Mouse (Mus musculus): ENCODE measurements around the gene Rerg.

Gene Rerg

GRCm38 (mm10) chr6:137162481-137162880, 7.8 kb downstream of the Rerg start:
- DNase-seq, result no peak

DNA sequence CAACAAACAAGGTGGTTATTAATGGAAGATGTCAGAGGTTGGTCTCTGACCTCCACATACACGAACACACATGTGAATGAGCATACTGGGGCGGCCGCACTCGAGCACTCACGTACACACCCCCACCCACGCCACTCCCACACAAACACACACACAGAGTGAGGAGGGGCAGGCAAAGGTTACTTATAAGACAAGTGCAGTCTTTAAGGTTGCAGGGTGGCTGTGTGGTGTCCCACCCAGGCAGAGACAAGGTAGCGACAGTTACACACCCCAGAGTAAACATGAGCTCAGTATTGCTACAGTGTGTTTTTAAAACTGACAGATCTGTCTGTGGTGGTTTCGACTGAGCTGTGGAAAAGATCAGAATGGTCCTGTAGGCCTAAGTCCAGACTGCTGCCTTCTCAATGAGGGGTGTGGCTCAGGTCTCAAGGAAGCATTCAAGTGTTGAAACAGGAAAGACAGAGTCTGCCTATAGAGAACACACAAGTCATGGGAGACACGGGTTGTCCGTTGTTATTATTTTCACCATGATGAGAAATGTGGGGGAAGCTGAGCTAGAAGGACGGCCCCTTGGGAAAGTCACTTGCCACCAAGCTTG, 8.7 kb downstream of the Rerg start:
- no peak for DNase-seq

DNA sequence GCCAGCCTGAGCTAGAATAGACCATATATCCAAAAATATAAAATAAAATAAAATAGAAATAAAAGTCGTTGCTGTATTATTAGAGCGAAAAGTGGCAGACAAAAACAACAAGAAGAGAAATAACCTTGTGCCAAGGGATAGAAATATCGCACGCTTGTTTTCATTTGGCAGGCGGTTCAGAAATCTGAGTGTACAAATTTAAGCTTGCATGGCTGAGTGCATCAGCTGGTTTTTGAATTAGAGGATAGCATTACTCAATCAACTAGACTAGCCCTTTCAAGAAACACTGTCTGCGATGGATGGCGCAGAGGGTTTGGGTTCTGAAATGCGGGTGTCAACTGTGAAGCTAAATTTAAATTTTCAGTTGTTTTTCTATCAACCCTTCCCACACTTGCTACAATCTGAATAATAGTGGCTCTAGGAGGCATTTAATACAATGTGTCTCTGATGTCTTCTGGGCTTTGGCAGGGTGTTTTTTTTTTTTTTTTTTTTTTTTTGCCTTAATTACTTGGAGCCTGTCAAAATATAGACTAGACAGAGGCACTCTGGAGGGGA, 10.8 kb downstream of the Rerg start:
- DNase-seq, result no peak

DNA sequence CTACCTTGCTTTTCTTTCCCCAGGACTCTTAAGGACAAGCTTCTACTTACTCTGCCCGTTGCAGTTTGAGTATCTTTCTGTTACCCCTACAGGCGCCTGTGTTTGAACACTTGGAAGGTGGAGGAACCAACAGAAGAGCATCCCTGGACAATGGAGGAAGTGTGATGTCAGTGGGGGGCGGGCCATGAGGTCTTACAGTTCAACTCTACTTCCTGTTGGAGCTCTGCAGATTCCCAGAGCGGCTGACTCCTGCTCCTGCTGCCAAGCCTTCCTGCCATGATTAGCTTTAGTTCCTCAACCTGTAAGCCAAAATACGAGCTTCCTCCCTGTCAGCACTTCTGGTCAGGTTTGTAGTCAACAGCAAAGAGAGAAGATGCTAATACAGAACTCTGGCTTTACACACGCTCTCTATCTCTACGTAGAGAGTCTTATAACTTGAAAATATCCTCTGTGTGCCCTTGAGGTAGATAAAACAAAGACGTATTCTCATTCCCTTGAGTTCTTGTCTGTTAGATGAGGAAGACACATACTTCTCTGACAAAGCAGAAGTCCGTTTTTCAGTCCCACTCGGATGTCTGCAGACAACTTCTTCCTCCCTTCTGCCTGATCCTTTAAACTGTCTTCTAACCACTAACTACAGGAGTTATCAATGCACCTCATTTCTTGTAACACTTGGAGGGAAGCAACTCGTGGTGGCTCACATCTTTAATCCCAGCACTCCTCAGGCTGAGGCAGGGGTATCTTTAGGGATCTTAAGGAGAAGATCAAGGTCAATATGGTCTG, 13.7 kb downstream of the Rerg start:
- DNase-seq, result peak; percentile 53 to 62

GRCm38 (mm10) chr6:137155196-137156137, 14.8 kb downstream of the Rerg start:
- no peak for DNase-seq

DNA sequence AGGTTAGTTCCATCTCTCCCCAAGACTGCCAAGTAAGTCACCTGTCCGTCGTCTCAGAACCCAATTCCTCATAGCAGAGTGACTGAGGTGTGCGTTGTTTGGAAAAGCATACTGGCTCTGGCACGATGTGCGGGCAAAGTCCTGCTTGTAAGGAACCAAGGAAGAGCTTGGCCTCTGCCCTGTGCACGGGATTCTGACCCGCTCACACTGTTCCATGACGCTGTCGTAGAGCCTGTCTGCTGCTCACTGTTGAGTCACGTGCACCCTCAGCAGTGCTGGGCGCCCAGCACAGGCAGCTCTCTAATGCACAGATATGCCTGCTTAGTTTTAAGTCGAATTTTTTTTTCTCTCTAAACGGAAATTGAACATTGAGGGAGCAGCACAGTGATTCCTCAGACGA, 17.3 kb downstream of the Rerg start:
- DNase-seq, result no peak

- DNase-seq, result no peak
Observed at GRCm38 (mm10) chr6:137151015-137151414, 19.3 kb downstream of the Rerg start.

- no peak for DNase-seq
Observed at GRCm38 (mm10) chr6:137149833-137150232, 20.5 kb downstream of the Rerg start.

GRCm38 (mm10) chr6:137146910-137147309, 23.4 kb downstream of the Rerg start:
- DNase-seq, result no peak

- peak in 1 of 2 experiments; percentile 31 for DNase-seq
Observed at GRCm38 (mm10) chr6:137145611-137146010, 24.7 kb downstream of the Rerg start.

DNA sequence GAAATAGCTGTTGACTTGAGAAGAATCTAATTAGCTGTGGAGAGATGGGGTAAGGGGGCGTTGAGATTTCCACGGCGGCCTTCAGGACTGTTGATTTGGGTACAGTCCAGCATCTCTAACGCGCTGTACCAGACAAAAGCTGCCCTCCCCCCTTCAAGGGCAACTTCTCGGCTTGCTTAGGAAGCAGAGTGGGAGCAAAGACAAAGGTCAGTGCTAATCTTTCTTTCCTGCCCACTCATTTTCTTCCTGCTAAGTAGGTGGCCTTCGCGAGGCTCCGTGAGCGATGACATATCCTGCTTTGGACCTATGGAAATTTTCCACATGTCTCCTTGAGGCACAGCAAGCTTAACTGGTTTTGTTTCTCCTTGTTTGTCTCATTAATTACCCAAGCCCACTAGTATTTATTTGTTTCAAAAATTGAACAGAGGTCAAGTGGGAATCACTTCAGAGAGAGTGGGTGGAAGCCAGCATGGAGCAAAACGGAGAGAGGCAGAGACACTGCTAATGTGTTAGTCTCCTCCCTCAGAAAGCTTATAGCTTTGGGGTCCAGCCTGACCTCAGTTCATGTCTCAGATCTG, 25.2 kb downstream of the Rerg start:
- peak; percentile 40 to 64 for DNase-seq

- DNase-seq, result peak in 1 of 2 experiments; percentile 44
Observed at GRCm38 (mm10) chr6:137144526-137144840, 25.8 kb downstream of the Rerg start.

- DNase-seq, result peak; percentile 36 to 58
Observed at GRCm38 (mm10) chr6:137143818-137144525, 26.3 kb downstream of the Rerg start.

- DNase-seq, result peak; percentile 45 to 71
Observed at GRCm38 (mm10) chr6:137142796-137143195, 27.5 kb downstream of the Rerg start.

GRCm38 (mm10) chr6:137141247-137141820, 29.0 kb downstream of the Rerg start:
- no peak for DNase-seq

DNA sequence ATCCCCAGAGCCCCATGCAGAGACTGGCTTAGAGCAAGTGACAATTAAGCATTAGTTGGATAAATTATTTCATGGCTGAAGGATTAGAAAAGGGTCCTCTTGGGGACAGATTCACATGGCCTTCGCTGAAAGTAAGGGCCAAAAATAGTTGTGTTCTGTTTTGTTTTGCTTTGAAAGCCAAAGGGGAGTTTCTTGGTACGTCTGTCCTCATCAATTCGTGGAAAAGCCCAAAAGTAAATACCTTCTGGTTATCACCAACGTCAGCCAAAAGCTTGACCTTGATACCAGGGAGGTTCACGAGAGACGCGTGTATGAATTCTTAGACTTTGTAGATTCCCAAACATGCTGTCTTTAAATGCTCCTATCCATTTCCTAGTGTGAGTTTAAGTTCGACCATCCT, 31.5 kb downstream of the Rerg start:
- no peak for DNase-seq

DNA sequence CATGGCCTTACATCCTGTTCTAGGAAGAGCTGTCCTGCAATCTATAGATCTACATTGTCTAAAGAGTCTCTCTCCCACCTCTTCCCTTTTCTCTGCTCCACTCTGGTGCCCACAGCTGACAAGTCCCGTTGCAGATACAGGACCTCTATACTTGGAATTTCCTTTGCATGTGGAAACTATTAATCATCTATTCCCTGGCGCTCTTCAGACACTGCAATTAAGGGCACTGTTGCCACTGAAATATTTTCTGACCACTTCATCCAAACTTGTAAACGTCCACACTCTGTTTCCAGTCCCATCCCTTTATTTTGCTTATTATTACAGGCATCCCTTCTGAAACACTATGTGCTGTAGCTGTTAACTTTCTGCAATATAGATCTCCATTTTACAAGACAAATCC, 31.9 kb downstream of the Rerg start:
- DNase-seq, result no peak

DNA sequence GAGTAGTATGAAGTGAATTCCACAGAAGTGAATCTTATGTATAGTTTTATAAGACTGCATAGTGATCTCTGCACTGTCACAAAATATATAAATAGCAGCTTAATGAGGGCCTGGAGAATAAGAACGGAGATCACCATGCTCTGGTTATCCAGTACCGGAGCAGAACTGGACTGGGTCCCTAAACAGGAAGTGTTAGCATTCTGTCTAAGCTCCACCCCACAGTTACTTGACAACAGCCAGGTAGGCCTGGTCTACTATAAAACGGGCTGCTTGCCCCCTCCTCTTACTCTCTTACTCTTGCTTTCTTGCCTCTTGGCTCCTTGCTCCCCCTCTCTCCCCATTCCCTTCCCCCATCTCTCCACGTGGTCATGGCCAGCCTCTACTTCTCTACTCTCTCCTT, 33.9 kb downstream of the Rerg start:
- DNase-seq, result no peak

GRCm38 (mm10) chr6:137135506-137136391, 34.5 kb downstream of the Rerg start:
- DNase-seq, result peak; percentile 41 to 60

GRCm38 (mm10) chr6:137131794-137132193, 38.5 kb downstream of the Rerg start:
- no peak for DNase-seq

DNA sequence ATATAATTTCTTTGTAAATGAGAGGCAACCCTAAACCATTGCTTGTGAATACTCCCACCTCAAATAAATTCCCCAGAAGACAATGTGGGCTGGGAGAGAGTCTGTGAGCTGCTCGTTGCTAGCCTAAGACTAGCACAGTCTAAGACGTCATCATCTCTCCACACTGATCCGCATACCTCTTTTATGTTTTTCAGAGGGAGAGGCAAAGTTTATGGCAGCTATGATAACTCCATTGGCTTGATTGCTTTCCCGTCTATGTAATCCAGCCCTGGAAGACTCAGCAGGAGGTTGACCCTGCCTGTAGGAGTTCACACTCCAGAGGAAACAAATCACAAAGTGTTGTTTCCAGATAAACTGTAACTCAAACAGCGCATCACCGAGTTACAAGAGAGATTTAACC, 38.9 kb downstream of the Rerg start:
- DNase-seq, result no peak
